Mouse (Mus musculus): ENCODE results near the gene Igsf9. TPM values are rescaled to one million over a fixed set of nuclear protein-coding genes. Genes with fewer than 3 reads are reported as not detected.
A peak's percentile ranks its signal among the peaks of the same experiment; 100 is the strongest.

Gene Igsf9
- polyA plus RNA-seq, 1 experiment from 2014 or later, result 69.7 TPM

GRCm38 (mm10) chr1:172508172-172508571 is 26.6 kb downstream of the Igsf9 start:
- WGBS, result 69% methylated on average over 2 of the region's 2 CpGs
- Histone ChIP-seq H3K9ac (replicated peaks) (no peak overlapping the region), H3K4me1 (replicated peaks) (peaks cover 33% of the 10 kb centered on the region), H3K27ac (no peak overlapping the region), H3K36me3 (peaks cover 17% of the 10 kb centered on the region; the same call in 1 of the 2 replicates), H3K27me3 (no peaks in the 10 kb centered on the region), H3K9me3 (no peaks in the 10 kb centered on the region), H3K4me2 (no peak overlapping the region), H3K4me3 (replicated peaks) (no peak overlapping the region)
- no peak for ATAC-seq (ENCODE audit: insufficient number of reproducible peaks, insufficient read depth, low FRiP score, low TSS enrichment, low read depth)

- 84% methylated on average over 5 of the region's 5 CpGs for WGBS
- no peak overlapping the region for H3K27ac ChIP-seq
- no peaks in the 10 kb centered on the region for H3K9me3 ChIP-seq
- peaks cover 23% of the 10 kb centered on the region for H3K4me1 ChIP-seq (replicated peaks)
- H3K4me2 ChIP-seq, result no peak overlapping the region
- H3K9ac ChIP-seq (replicated peaks), result no peak overlapping the region
- H3K4me3 ChIP-seq (replicated peaks), result no peak overlapping the region
- no peak for ATAC-seq (ENCODE audit: insufficient number of reproducible peaks, insufficient read depth, low FRiP score, low TSS enrichment, low read depth)
- H3K36me3 ChIP-seq, result peaks cover 17% of the 10 kb centered on the region; the same call in 1 of the 2 replicates
- H3K27me3 ChIP-seq, result no peaks in the 10 kb centered on the region
Observed at GRCm38 (mm10) chr1:172509235-172509634, 27.6 kb downstream of the Igsf9 start.

- 47% methylated on average over 8 of the region's 8 CpGs for WGBS
- H3K9me3 ChIP-seq, result no peaks in the 10 kb centered on the region
- H3K27ac ChIP-seq, result no peak overlapping the region
- peak overlapping the region; percentile 21; the same call in 1 of the 2 replicates for H3K4me2 ChIP-seq
- peaks cover 15% of the 10 kb centered on the region; the same call in 1 of the 2 replicates for H3K4me1 ChIP-seq (replicated peaks)
- no peaks in the 10 kb centered on the region for H3K27me3 ChIP-seq
- no peak overlapping the region for H3K9ac ChIP-seq (replicated peaks)
- no peak for ATAC-seq (ENCODE audit: insufficient number of reproducible peaks, insufficient read depth, low FRiP score, low TSS enrichment, low read depth)
- H3K36me3 ChIP-seq, result peaks cover 16% of the 10 kb centered on the region; the same call in 1 of the 2 replicates
- no peak overlapping the region for H3K4me3 ChIP-seq (replicated peaks)
Observed at GRCm38 (mm10) chr1:172509983-172510382, 28.4 kb downstream of the Igsf9 start.

- peaks cover 13% of the 10 kb centered on the region; the same call in 1 of the 2 replicates for H3K4me1 ChIP-seq (replicated peaks)
- H3K9me3 ChIP-seq, result no peaks in the 10 kb centered on the region
- no peak overlapping the region for H3K9ac ChIP-seq (replicated peaks)
- H3K27ac ChIP-seq, result no peak overlapping the region
- H3K4me2 ChIP-seq, result peak overlapping the region; percentile 21; the same call in 1 of the 2 replicates
- ATAC-seq (ENCODE audit: insufficient number of reproducible peaks, insufficient read depth, low FRiP score, low TSS enrichment, low read depth), result no peak
- no peaks in the 10 kb centered on the region for H3K27me3 ChIP-seq
- 27% methylated on average over 13 of the region's 13 CpGs for WGBS
- H3K36me3 ChIP-seq, result peaks cover 11% of the 10 kb centered on the region; the same call in 1 of the 2 replicates
- no peak overlapping the region for H3K4me3 ChIP-seq (replicated peaks)
Observed at GRCm38 (mm10) chr1:172510421-172510972, 28.9 kb downstream of the Igsf9 start.

GRCm38 (mm10) chr1:172512962-172513361 is 31.4 kb downstream of the Igsf9 start:
- Histone ChIP-seq H3K4me1 (replicated peaks) (peaks cover 9% of the 10 kb centered on the region; the same call in 1 of the 2 replicates), H3K27ac (peak overlapping the region; percentile 18; the same call in 1 of the 2 replicates), H3K4me3 (replicated peaks) (no peak overlapping the region), H3K9ac (replicated peaks) (no peak overlapping the region), H3K27me3 (no peaks in the 10 kb centered on the region), H3K4me2 (peak overlapping the region; percentile 39), H3K36me3 (no peaks in the 10 kb centered on the region), H3K9me3 (0 out of 2 replicates have a peak, but pooled peaks cover 5% of the 10 kb centered on the region)
- WGBS, result 26% methylated on average over 13 of the region's 13 CpGs
- ATAC-seq (ENCODE audit: insufficient number of reproducible peaks, insufficient read depth, low FRiP score, low TSS enrichment, low read depth), result no peak

- 0 out of 2 replicates have a peak, but pooled peaks cover 5% of the 10 kb centered on the region for H3K9me3 ChIP-seq
- H3K27me3 ChIP-seq, result no peaks in the 10 kb centered on the region
- no peak overlapping the region for H3K4me2 ChIP-seq
- no peak overlapping the region for H3K4me3 ChIP-seq (replicated peaks)
- ATAC-seq (ENCODE audit: insufficient number of reproducible peaks, insufficient read depth, low FRiP score, low TSS enrichment, low read depth), result no peak
- H3K36me3 ChIP-seq, result no peaks in the 10 kb centered on the region
- H3K27ac ChIP-seq, result peak overlapping the region; percentile 12; the same call in 1 of the 2 replicates
- 78% methylated on average over 17 of the region's 17 CpGs for WGBS
- H3K9ac ChIP-seq (replicated peaks), result no peak overlapping the region
- peaks cover 9% of the 10 kb centered on the region; the same call in 1 of the 2 replicates for H3K4me1 ChIP-seq (replicated peaks)
Observed at GRCm38 (mm10) chr1:172513525-172514212, 32.1 kb downstream of the Igsf9 start.

- Histone ChIP-seq H3K36me3 (no peaks in the 10 kb centered on the region), H3K9me3 (0 out of 2 replicates have a peak, but pooled peaks cover 5% of the 10 kb centered on the region), H3K27ac (peak overlapping the region; percentile 12; the same call in 1 of the 2 replicates), H3K4me1 (replicated peaks) (peaks cover 9% of the 10 kb centered on the region; the same call in 1 of the 2 replicates), H3K4me2 (no peak overlapping the region), H3K27me3 (no peaks in the 10 kb centered on the region), H3K4me3 (replicated peaks) (no peak overlapping the region), H3K9ac (replicated peaks) (no peak overlapping the region)
- 80% methylated on average over 4 of the region's 4 CpGs for WGBS
- ATAC-seq (ENCODE audit: insufficient number of reproducible peaks, insufficient read depth, low FRiP score, low TSS enrichment, low read depth), result no peak
Observed at GRCm38 (mm10) chr1:172514213-172514529, 32.6 kb downstream of the Igsf9 start.

GRCm38 (mm10) chr1:172514551-172515268 is 33.1 kb downstream of the Igsf9 start:
- no peaks in the 10 kb centered on the region for H3K36me3 ChIP-seq
- H3K9ac ChIP-seq (replicated peaks), result no peak overlapping the region
- H3K4me2 ChIP-seq, result no peak overlapping the region
- WGBS, result 81% methylated on average over 7 of the region's 7 CpGs
- no peak for ATAC-seq (ENCODE audit: insufficient number of reproducible peaks, insufficient read depth, low FRiP score, low TSS enrichment, low read depth)
- no peaks in the 10 kb centered on the region for H3K27me3 ChIP-seq
- H3K27ac ChIP-seq, result peak overlapping the region; percentile 12; the same call in 1 of the 2 replicates
- H3K4me3 ChIP-seq (replicated peaks), result no peak overlapping the region
- H3K9me3 ChIP-seq, result 0 out of 2 replicates have a peak, but pooled peaks cover 5% of the 10 kb centered on the region
- peaks cover 9% of the 10 kb centered on the region; the same call in 1 of the 2 replicates for H3K4me1 ChIP-seq (replicated peaks)

GRCm38 (mm10) chr1:172515396-172515795 is 33.8 kb downstream of the Igsf9 start:
- Histone ChIP-seq H3K27ac (no peak overlapping the region), H3K4me2 (no peak overlapping the region), H3K27me3 (no peaks in the 10 kb centered on the region), H3K9me3 (0 out of 2 replicates have a peak, but pooled peaks cover 5% of the 10 kb centered on the region), H3K4me1 (replicated peaks) (peaks cover 12% of the 10 kb centered on the region; the same call in 1 of the 2 replicates), H3K36me3 (no peaks in the 10 kb centered on the region), H3K9ac (replicated peaks) (no peak overlapping the region), H3K4me3 (replicated peaks) (no peak overlapping the region)
- no peak for ATAC-seq (ENCODE audit: insufficient number of reproducible peaks, insufficient read depth, low FRiP score, low TSS enrichment, low read depth)
- 67% methylated on average over 1 of the region's 1 CpGs for WGBS

GRCm38 (mm10) chr1:172518013-172518412 is 36.4 kb downstream of the Igsf9 start:
- Histone ChIP-seq H3K9ac (replicated peaks) (no peak overlapping the region), H3K4me2 (no peak overlapping the region), H3K4me1 (replicated peaks) (peaks cover 17% of the 10 kb centered on the region), H3K9me3 (0 out of 2 replicates have a peak, but pooled peaks cover 5% of the 10 kb centered on the region), H3K4me3 (replicated peaks) (no peak overlapping the region), H3K36me3 (no peaks in the 10 kb centered on the region), H3K27ac (no peak overlapping the region), H3K27me3 (0 out of 2 replicates have a peak, but pooled peaks cover 4% of the 10 kb centered on the region)
- ATAC-seq (ENCODE audit: insufficient number of reproducible peaks, insufficient read depth, low FRiP score, low TSS enrichment, low read depth), result no peak
- WGBS, result 77% methylated on average over 4 of the region's 4 CpGs

- H3K9ac ChIP-seq (replicated peaks), result no peak overlapping the region
- no peak for ATAC-seq (ENCODE audit: insufficient number of reproducible peaks, insufficient read depth, low FRiP score, low TSS enrichment, low read depth)
- no peaks in the 10 kb centered on the region for H3K36me3 ChIP-seq
- no peak overlapping the region for H3K4me3 ChIP-seq (replicated peaks)
- no peak overlapping the region for H3K4me2 ChIP-seq
- 0 out of 2 replicates have a peak, but pooled peaks cover 4% of the 10 kb centered on the region for H3K27me3 ChIP-seq
- 67% methylated on average over 6 of the region's 6 CpGs for WGBS
- H3K9me3 ChIP-seq, result 0 out of 2 replicates have a peak, but pooled peaks cover 5% of the 10 kb centered on the region
- H3K27ac ChIP-seq, result no peak overlapping the region
- peaks cover 15% of the 10 kb centered on the region for H3K4me1 ChIP-seq (replicated peaks)
Observed at GRCm38 (mm10) chr1:172519644-172520043, 38.1 kb downstream of the Igsf9 start.
